Mouse (Mus musculus) heart, postnatal 14 days (tissue): ENCODE measurements around the gene Adcyap1r1. TPM values are rescaled to one million over a fixed set of nuclear protein-coding genes. Genes with fewer than 3 reads are reported as not detected.

Experiments used
- DNase-seq, 2 experiments: peaks; one replicate each; pipeline ENCODE4 v3.0.0; 2021 to 2022
- intact Hi-C: fragments of 180-260 bp; cut with DNase I; formaldehyde crosslinking; loops from one replicate; pipeline ENCODE4 v1.15.1; 2025
- microRNA-seq, 2 experiments: library from miRNA; unstranded; fragments of <30 nt; microRNA quantifications; one replicate each; pipeline ENCODE4 v1.2.0; 2021 to 2022
- total RNA-seq, 2 experiments: library from RNA; stranded (reverse); gene quantifications; 2 replicates each; pipeline ENCODE4 v1.2.3; 2021

The Adcyap1r1 gene
- total RNA-seq, 2 experiments from 2014 or later: 5.5 to 6.2 TPM

GRCm38 (mm10) chr6:55550926-55551325 lies 99.1 kb downstream of the Adcyap1r1 start:
- intact Hi-C loops: no loop called here

More at GRCm38 (mm10) chr6:55550926-55551325, 99.1 kb downstream of the Adcyap1r1 start:
- DNase-seq: peak; percentile 33 to 36

Small RNAs within 50 kb of the gene (microRNA-seq; reads per million reads assigned to microRNA genes)
- 0 reads per million in 2 experiments for gene Gm44352

Other genes with a start within 250 kb of the Adcyap1r1 start
- gene Mindy4, start 248.6 kb upstream of the Adcyap1r1 start, total RNA-seq: 1 to 10 TPM; 3.7 to 4.9 TPM
- gene Aqp1, start 115.5 kb upstream of the Adcyap1r1 start, total RNA-seq: 100 to 1,000 TPM; 397 to 446 TPM
- not detected for gene Ghrhr, start 75.7 kb upstream of the Adcyap1r1 start, total RNA-seq
- gene Neurod6, start 229.3 kb downstream of the Adcyap1r1 start, total RNA-seq: not detected